Mouse (Mus musculus): ENCODE measurements around the gene Usp33.

GRCm38 (mm10) chr3:152304093-152304815 is 42.0 kb upstream of the Usp33 start:
- no peak for TF ChIP-seq CTCF (IDR thresholded peaks at IDR 0.05; ENCODE audit: low read depth)
- TF ChIP-seq EP300 (IDR thresholded peaks at IDR 0.05; ENCODE audit: low read depth), result peak; percentile 96

All from heart, postnatal 0 days (tissue).